Mouse (Mus musculus) heart, embryonic 11.5 days (tissue): Measurements from ENCODE around the gene Ifit3b. TPM values are rescaled to one million over a fixed set of nuclear protein-coding genes. Genes with fewer than 3 reads are reported as not detected.
"Not testable (repeated sequence)": the region's sequence is repeated elsewhere in the genome, so short reads cannot be mapped to it uniquely, and the experiment has no call there.

ENCODE experiments used
- ATAC-seq: fragments of 200-750 bp; cut with Nextera tagmentation; replicated peaks from 2 replicates; pipeline ENCODE4 v1.8.0; 2017; ENCODE audit warnings: moderate library complexity; ENCODE audit not compliant: insufficient number of reproducible peaks, low FRiP score, low TSS enrichment
- H3K27ac ChIP-seq: fragments of 300-500 bp; sonication (generic); 2 replicates; pipeline ENCODE4 v1.5.1; 2014; ENCODE audit warnings: mild to moderate bottlenecking, low read depth, low read length
- H3K27me3 ChIP-seq: fragments of 300-500 bp; sonication (generic); 2 replicates; pipeline ENCODE4 v1.6.1; 2014; ENCODE audit warnings: mild to moderate bottlenecking, low read length, mixed read lengths; ENCODE audit not compliant: control insufficient read depth, insufficient read depth
- H3K36me3 ChIP-seq: fragments of 300-500 bp; sonication (generic); 2 replicates; pipeline ENCODE4 v1.6.1; 2014; ENCODE audit warnings: mild to moderate bottlenecking, low read length, moderate library complexity, mixed read lengths; ENCODE audit not compliant: control insufficient read depth, insufficient read depth
- H3K4me1 ChIP-seq: fragments of 300-500 bp; sonication (generic); 2 replicates; pipeline ENCODE4 v1.6.1; 2014; ENCODE audit warnings: low read length; ENCODE audit not compliant: control insufficient read depth, insufficient read depth
- H3K4me2 ChIP-seq: fragments of 300-500 bp; sonication (generic); 2 replicates; pipeline ENCODE4 v1.6.1; 2014; ENCODE audit warnings: mild to moderate bottlenecking, moderate library complexity
- H3K4me3 ChIP-seq: fragments of 300-500 bp; sonication (generic); 2 replicates; pipeline ENCODE4 v1.5.1; 2014; ENCODE audit warnings: low read depth, low read length
- H3K9ac ChIP-seq: fragments of 300-500 bp; sonication (generic); 2 replicates; pipeline ENCODE4 v1.6.1; 2014; ENCODE audit warnings: mild to moderate bottlenecking, low read depth, low read length, moderate library complexity
- H3K9me3 ChIP-seq: fragments of 300-500 bp; sonication (generic); replicated peaks from 2 replicates; pipeline ENCODE4 v1.6.1; 2016; ENCODE audit warnings: low read length; ENCODE audit not compliant: control insufficient read depth
- WGBS: fragments of 180-500 bp; shearing (Covaris S2); extraction: QIAGEN DNeasy Blood & Tissue Kit; methylation state at CpG from one replicate; pipeline ENCODE4 v1.1.7; 2014; ENCODE audit not compliant: insufficient replicate concordance; 5-methylcytosine and 5-hydroxymethylcytosine counted together
- polyA plus RNA-seq: library from polyadenylated mRNA; unstranded; fragments of >200 nt; fragmentation: Nextera tagmentation; extraction: Ambion mirVana; gene quantifications from 2 replicates; pipeline ENCODE4 v1.2.1, GENCODE M21; 2014

The Ifit3b gene
- polyA plus RNA-seq, 1 experiment from 2014 or later: 0.44 TPM

GRCm38 (mm10) chr19:34598341-34598740 is 9.4 kb upstream of the Ifit3b start:
- H3K9me3 ChIP-seq: no peaks in the 10 kb centered on the region
- no peak overlapping the region for H3K27ac ChIP-seq
- 79% methylated on average over 2 of the region's 2 CpGs for WGBS
- no peaks in the 10 kb centered on the region for H3K27me3 ChIP-seq
- ATAC-seq: no peak
- H3K4me2 ChIP-seq: no peak overlapping the region
- no peak overlapping the region for H3K4me3 ChIP-seq
- no peaks in the 10 kb centered on the region for H3K36me3 ChIP-seq
- no peak overlapping the region for H3K9ac ChIP-seq
- no peaks in the 10 kb centered on the region for H3K4me1 ChIP-seq

GRCm38 (mm10) chr19:34599250-34599649 is 8.5 kb upstream of the Ifit3b start:
- H3K4me2 ChIP-seq, ATAC-seq, H3K27ac ChIP-seq, H3K36me3 ChIP-seq, H3K9me3 ChIP-seq, H3K27me3 ChIP-seq, H3K4me1 ChIP-seq, H3K9ac ChIP-seq, H3K4me3 ChIP-seq: not testable (repeated sequence)

- H3K27me3 ChIP-seq, H3K4me2 ChIP-seq, H3K27ac ChIP-seq, H3K9ac ChIP-seq, H3K4me1 ChIP-seq, H3K36me3 ChIP-seq, H3K9me3 ChIP-seq, ATAC-seq, H3K4me3 ChIP-seq: not testable (repeated sequence)
- WGBS: 59% methylated on average over 1 of the region's 1 CpGs
Measured at GRCm38 (mm10) chr19:34601888-34602287, 5.9 kb upstream of the Ifit3b start, which contains the start of gene Ifit1bl1. Gene Ifit1bl1, minus strand, starts transcription at chr19:34601956.

GRCm38 (mm10) chr19:34605472-34605871 is 2.3 kb upstream of the Ifit3b start:
- H3K27ac ChIP-seq: no peak overlapping the region
- H3K36me3 ChIP-seq: no peaks in the 10 kb centered on the region
- H3K4me3 ChIP-seq: no peak overlapping the region
- H3K9ac ChIP-seq: no peak overlapping the region
- H3K27me3 ChIP-seq: no peaks in the 10 kb centered on the region
- no peaks in the 10 kb centered on the region for H3K4me1 ChIP-seq
- H3K4me2 ChIP-seq: no peak overlapping the region
- no peaks in the 10 kb centered on the region for H3K9me3 ChIP-seq
- ATAC-seq: no peak
- 80% methylated on average over 3 of the region's 3 CpGs for WGBS

GRCm38 (mm10) chr19:34610118-34610517 is 2.3 kb downstream of the Ifit3b start:
- 63% methylated on average over 3 of the region's 3 CpGs for WGBS
- ATAC-seq, H3K4me2 ChIP-seq, H3K27ac ChIP-seq, H3K4me1 ChIP-seq, H3K36me3 ChIP-seq, H3K9me3 ChIP-seq, H3K4me3 ChIP-seq, H3K27me3 ChIP-seq, H3K9ac ChIP-seq: not testable (repeated sequence)

GRCm38 (mm10) chr19:34612243-34613001 is 4.7 kb downstream of the Ifit3b start:
- H3K9me3 ChIP-seq, H3K27me3 ChIP-seq, H3K4me1 ChIP-seq, ATAC-seq, H3K4me2 ChIP-seq, H3K9ac ChIP-seq, H3K4me3 ChIP-seq, H3K36me3 ChIP-seq, H3K27ac ChIP-seq: not testable (repeated sequence)
- whole genome bisulfite sequencing: 77% methylated on average over 5 of the region's 11 CpGs

- Histone ChIP-seq H3K9me3 (no peaks in the 10 kb centered on the region), H3K27me3 (no peaks in the 10 kb centered on the region), H3K36me3 (no peaks in the 10 kb centered on the region), H3K4me3 (no peak overlapping the region), H3K4me2 (no peak overlapping the region), H3K4me1 (no peaks in the 10 kb centered on the region), H3K27ac (no peak overlapping the region), H3K9ac (no peak overlapping the region)
- no peak for ATAC-seq
- WGBS: 84% methylated on average over 5 of the region's 5 CpGs
Measured at GRCm38 (mm10) chr19:34620871-34621270, 13.1 kb downstream of the Ifit3b start.

GRCm38 (mm10) chr19:34623781-34624180 is 16.0 kb downstream of the Ifit3b start:
- no peaks in the 10 kb centered on the region for H3K36me3 ChIP-seq
- no peak overlapping the region for H3K27ac ChIP-seq
- WGBS: 89% methylated on average over 6 of the region's 6 CpGs
- no peak overlapping the region for H3K9ac ChIP-seq
- no peak overlapping the region for H3K4me2 ChIP-seq
- no peaks in the 10 kb centered on the region for H3K4me1 ChIP-seq
- no peaks in the 10 kb centered on the region for H3K27me3 ChIP-seq
- H3K4me3 ChIP-seq: no peak overlapping the region
- H3K9me3 ChIP-seq: no peaks in the 10 kb centered on the region
- ATAC-seq: no peak

- Histone ChIP-seq H3K27ac (no peak overlapping the region), H3K9me3 (no peaks in the 10 kb centered on the region), H3K27me3 (no peaks in the 10 kb centered on the region), H3K9ac (no peak overlapping the region), H3K4me2 (no peak overlapping the region), H3K4me3 (no peak overlapping the region), H3K36me3 (no peaks in the 10 kb centered on the region), H3K4me1 (no peaks in the 10 kb centered on the region)
- no peak for ATAC-seq
- WGBS: 65% methylated on average over 4 of the region's 4 CpGs
Measured at GRCm38 (mm10) chr19:34624663-34625062, 16.9 kb downstream of the Ifit3b start.
